Mouse (Mus musculus) right cerebral cortex, adult 18-20 months (tissue): ENCODE results near the gene Tmprss3.

Experiments used
- DNase-seq: peaks from one replicate; pipeline ENCODE4 v3.0.0; 2022; ENCODE audit warnings: mixed read lengths

Gene Tmprss3

GRCm38 (mm10) chr17:31198877-31199276 lies at the start of gene Tmprss3:
Gene Tmprss3, minus strand, starts transcription at chr17:31198977.
- no peak for DNase-seq

- no peak for DNase-seq
Measured at GRCm38 (mm10) chr17:31247144-31247543, 48.4 kb upstream of the Tmprss3 start.

- no peak for DNase-seq
Measured at GRCm38 (mm10) chr17:31245321-31245720, 46.5 kb upstream of the Tmprss3 start.

GRCm38 (mm10) chr17:31242764-31243163 lies 44.0 kb upstream of the Tmprss3 start:
- no peak for DNase-seq

- no peak for DNase-seq
Measured at GRCm38 (mm10) chr17:31241156-31241555, 42.4 kb upstream of the Tmprss3 start.

GRCm38 (mm10) chr17:31238234-31239020 lies 39.6 kb upstream of the Tmprss3 start:
- no peak for DNase-seq

- DNase-seq = no peak
Measured at GRCm38 (mm10) chr17:31235915-31236314, 37.1 kb upstream of the Tmprss3 start.

GRCm38 (mm10) chr17:31232251-31233010 lies 33.7 kb upstream of the Tmprss3 start:
- DNase-seq = no peak

GRCm38 (mm10) chr17:31231780-31232179 lies 33.0 kb upstream of the Tmprss3 start:
- no peak for DNase-seq

- no peak for DNase-seq
Measured at GRCm38 (mm10) chr17:31226931-31227330, 28.2 kb upstream of the Tmprss3 start.

- DNase-seq = peak; percentile 31
Measured at GRCm38 (mm10) chr17:31226368-31226767, 27.6 kb upstream of the Tmprss3 start.

GRCm38 (mm10) chr17:31224591-31224990 lies 25.8 kb upstream of the Tmprss3 start:
- DNase-seq = no peak

GRCm38 (mm10) chr17:31223835-31224234 lies 25.1 kb upstream of the Tmprss3 start:
- no peak for DNase-seq

GRCm38 (mm10) chr17:31222810-31223310 lies 24.1 kb upstream of the Tmprss3 start:
- no peak for DNase-seq

- DNase-seq = no peak
Measured at GRCm38 (mm10) chr17:31216068-31216955, 17.5 kb upstream of the Tmprss3 start.

GRCm38 (mm10) chr17:31211881-31212280 lies 13.1 kb upstream of the Tmprss3 start:
- no peak for DNase-seq

- no peak for DNase-seq
Measured at GRCm38 (mm10) chr17:31210299-31210698, 11.5 kb upstream of the Tmprss3 start.

GRCm38 (mm10) chr17:31209376-31209930 lies 10.7 kb upstream of the Tmprss3 start:
- no peak for DNase-seq

- DNase-seq = no peak
Measured at GRCm38 (mm10) chr17:31208654-31209053, 9.9 kb upstream of the Tmprss3 start.

- no peak for DNase-seq
Measured at GRCm38 (mm10) chr17:31207771-31208334, 9.1 kb upstream of the Tmprss3 start, which contains the start of gene Ubash3a. Gene Ubash3a, plus strand, starts transcription at chr17:31207873.

GRCm38 (mm10) chr17:31196283-31196682 lies 2.5 kb downstream of the Tmprss3 start:
- DNase-seq = no peak

- no peak for DNase-seq
Measured at GRCm38 (mm10) chr17:31195207-31195606, 3.6 kb downstream of the Tmprss3 start.
